In the genomic region with DNA sequence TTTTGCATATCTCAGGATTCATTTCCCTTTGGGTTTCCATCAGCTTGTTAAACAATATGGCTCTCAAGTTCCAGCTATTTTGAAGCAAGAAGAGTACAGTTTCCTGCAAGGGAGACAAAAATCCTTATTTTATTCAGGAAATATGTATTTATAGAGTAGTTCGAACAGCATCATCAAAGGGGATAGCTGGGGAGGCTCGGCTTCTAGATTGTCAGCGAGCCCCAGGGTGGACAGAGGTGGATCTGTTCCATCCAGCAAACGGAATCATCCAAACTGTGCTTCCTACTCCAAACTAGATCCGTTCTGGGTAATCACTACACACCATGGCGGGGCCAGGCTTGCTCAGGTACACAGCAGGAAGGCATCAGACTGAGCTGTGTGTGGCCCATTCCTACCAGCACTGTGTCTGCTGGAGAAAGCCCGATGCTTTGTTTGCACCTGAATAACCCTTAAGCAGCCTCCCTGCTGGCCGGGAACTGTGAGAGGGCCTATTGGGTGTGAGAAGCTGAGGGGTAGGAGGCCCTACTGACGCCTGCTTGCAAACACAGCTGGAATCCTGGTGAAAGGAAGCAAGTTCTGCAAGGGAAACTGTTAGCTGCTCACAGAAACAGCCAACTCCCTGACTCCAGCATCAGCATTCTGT, we compare ENCODE assay signal across 8 mouse cellular contexts.
DNase-seq lines count a peak whose midpoint lies in the region; ATAC-seq and TF ChIP-seq lines count a peak whose summit lies in the region.
"Had no signal": no experiment of that assay in that cellular context is flagged by ENCODE, and none has a peak within 500 bp of the region (broad histone marks: within the 10 kb centered on the region; RNA-seq: fewer than 3 reads in every experiment).

No protein-coding gene starts in this region.

- peaks cover 14% of the 10 kb centered on the region for H3K4me1 ChIP-seq in cortical plate, adult 2 months (ENCODE audit: control insufficient read depth, insufficient read depth, low read length)
- H3K4me1 ChIP-seq in heart, embryonic 14.5 days (ENCODE audit: control insufficient read depth in 2 of 2, insufficient read depth in 2 of 2, low read length in 2 of 2) = peaks cover 16 to 32% of the 10 kb centered on the region in 2 experiments
- peaks cover 5% of the 10 kb centered on the region; the same call in 1 of the 2 replicates for H3K4me1 ChIP-seq in limb, embryonic 11.5 days (ENCODE audit: control insufficient read depth, insufficient read depth, low read length)
- peaks cover 6% of the 10 kb centered on the region; the same call in 1 of the 2 replicates for H3K4me1 ChIP-seq in stomach, embryonic 14.5 days (ENCODE audit: control insufficient read depth, insufficient read depth, low read length)
- no peaks in the 10 kb centered on the region for H3K4me1 ChIP-seq in liver, embryonic 11.5 days (replicated peaks; ENCODE audit: control insufficient read depth, insufficient read depth, low read length)
- H3K4me1 ChIP-seq: liver, embryonic 15.5 days had no signal

- peak overlapping the region; percentile 50 for H3K9ac ChIP-seq in heart, embryonic 14.5 days (ENCODE audit: low read length)
- H3K9ac ChIP-seq in limb, embryonic 11.5 days (ENCODE audit: low read length) = peak overlapping the region; percentile 40; the same call in 1 of the 2 replicates
- no peak overlapping the region for H3K9ac ChIP-seq in stomach, embryonic 14.5 days (replicated peaks; ENCODE audit: low read depth, low read length)
- no peak overlapping the region for H3K9ac ChIP-seq in liver, embryonic 11.5 days (ENCODE audit: low read depth, low read length)
- H3K9ac ChIP-seq: liver, embryonic 15.5 days had no signal

- TF ChIP-seq CTCF in cortical plate, adult 2 months (IDR thresholded peaks at IDR 0.05; ENCODE audit: extremely low read depth, insufficient read depth, low read length) = no peak

- H3K4me3 ChIP-seq in cortical plate, adult 2 months (ENCODE audit: insufficient read depth, low read length) = no peak overlapping the region
- H3K4me3 ChIP-seq in heart, embryonic 14.5 days (ENCODE audit: control insufficient read depth in 1 of 2, insufficient read depth in 1 of 2, low read depth in 1 of 2, low read length in 2 of 2) = no peak overlapping the region
- no peak overlapping the region for H3K4me3 ChIP-seq in limb, embryonic 11.5 days (ENCODE audit: low read depth, low read length)
- H3K4me3 ChIP-seq in stomach, embryonic 14.5 days (ENCODE audit: low read depth, low read length) = no peak overlapping the region
- H3K4me3 ChIP-seq in liver, embryonic 11.5 days (ENCODE audit: low read depth, low read length) = no peak overlapping the region
- H3K4me3 ChIP-seq: liver, embryonic 15.5 days had no signal

- peak; percentile 25 for DNase-seq in limb, embryonic 11.5 days (ENCODE audit: low spot score)
- no peak for DNase-seq in spleen, postnatal 10 days (ENCODE audit: low spot score in 2 of 2)
- no peak for DNase-seq in liver, embryonic 11.5 days (ENCODE audit: low spot score)

- no peak for TF ChIP-seq POLR2A in cortical plate, adult 2 months (IDR thresholded peaks at IDR 0.05; ENCODE audit: extremely low read depth, insufficient read depth, low read length)

- peak; percentile 34 for ATAC-seq in cerebellum, adult (ENCODE audit: insufficient number of reproducible peaks, low FRiP score, low TSS enrichment)
- ATAC-seq in heart, embryonic 14.5 days (ENCODE audit: insufficient number of reproducible peaks, insufficient read depth, low FRiP score, low read depth) = no peak
- ATAC-seq in limb, embryonic 11.5 days (ENCODE audit: insufficient number of reproducible peaks, low FRiP score, low TSS enrichment, low read depth) = no peak
- ATAC-seq in stomach, embryonic 14.5 days (ENCODE audit: insufficient number of reproducible peaks, insufficient read depth, low FRiP score, low read depth) = no peak
- ATAC-seq in liver, embryonic 11.5 days (replicated peaks; ENCODE audit: low FRiP score) = no peak

- WGBS in heart, embryonic 14.5 days = 27% methylated on average over 9 of the region's 9 CpGs
- 17% methylated on average over 9 of the region's 9 CpGs for WGBS in limb, embryonic 11.5 days
- WGBS in stomach, embryonic 14.5 days = 20% methylated on average over 9 of the region's 9 CpGs
- 34% methylated on average over 9 of the region's 9 CpGs for WGBS in liver, embryonic 11.5 days

- H3K4me2 ChIP-seq in heart, embryonic 14.5 days (ENCODE audit: low read length) = no peak overlapping the region
- no peak overlapping the region for H3K4me2 ChIP-seq in limb, embryonic 11.5 days (ENCODE audit: low read depth, severe bottlenecking)
- no peak overlapping the region for H3K4me2 ChIP-seq in stomach, embryonic 14.5 days (replicated peaks; ENCODE audit: low read depth, low read length)
- no peak overlapping the region for H3K4me2 ChIP-seq in liver, embryonic 11.5 days
- H3K4me2 ChIP-seq: liver, embryonic 15.5 days had no signal

- H3K36me3 ChIP-seq in heart, embryonic 14.5 days (ENCODE audit: control insufficient read depth, insufficient read depth, low read length) = no peaks in the 10 kb centered on the region
- no peaks in the 10 kb centered on the region for H3K36me3 ChIP-seq in limb, embryonic 11.5 days (ENCODE audit: control insufficient read depth, insufficient read depth, low read length)
- H3K36me3 ChIP-seq in stomach, embryonic 14.5 days (ENCODE audit: control insufficient read depth, insufficient read depth, low read length) = no peaks in the 10 kb centered on the region
- no peaks in the 10 kb centered on the region for H3K36me3 ChIP-seq in liver, embryonic 11.5 days (ENCODE audit: control insufficient read depth, insufficient read depth, low read length)
- H3K36me3 ChIP-seq: liver, embryonic 15.5 days had no signal

- peak overlapping the region; percentile 61 for H3K27ac ChIP-seq in cortical plate, adult 2 months (ENCODE audit: insufficient read depth, low read length)
- peak overlapping the region in 1 of 2 experiments; percentile 44; a peak in 2 of 4 replicates for H3K27ac ChIP-seq in heart, embryonic 14.5 days (replicated peaks in 1 of 2; ENCODE audit: control insufficient read depth in 1 of 2, insufficient read depth in 1 of 2, low read depth in 2 of 2, low read length in 2 of 2)
- 0 out of 2 replicates have a peak overlapping the region, but pooled peaks have one; percentile 2 for H3K27ac ChIP-seq in limb, embryonic 11.5 days (replicated peaks; ENCODE audit: low read depth, low read length)
- peak overlapping the region; percentile 36; the same call in 1 of the 2 replicates for H3K27ac ChIP-seq in stomach, embryonic 14.5 days (ENCODE audit: low read length)
- H3K27ac ChIP-seq in liver, embryonic 11.5 days (ENCODE audit: low read depth, low read length) = no peak overlapping the region
- H3K27ac ChIP-seq: liver, embryonic 15.5 days had no signal

- no peaks in the 10 kb centered on the region for H3K27me3 ChIP-seq in heart, embryonic 14.5 days (ENCODE audit: control insufficient read depth, insufficient read depth, low read length)
- H3K27me3 ChIP-seq in limb, embryonic 11.5 days (ENCODE audit: control insufficient read depth, insufficient read depth, low read length) = no peaks in the 10 kb centered on the region
- H3K27me3 ChIP-seq in stomach, embryonic 14.5 days (ENCODE audit: control insufficient read depth, insufficient read depth, low read length) = no peaks in the 10 kb centered on the region
- H3K27me3 ChIP-seq in liver, embryonic 11.5 days (replicated peaks; ENCODE audit: control insufficient read depth, insufficient read depth, low read length) = no peaks in the 10 kb centered on the region
- H3K27me3 ChIP-seq: liver, embryonic 15.5 days had no signal

- no peaks in the 10 kb centered on the region for H3K9me3 ChIP-seq in heart, embryonic 14.5 days (ENCODE audit: control insufficient read depth, low read length)
- no peaks in the 10 kb centered on the region for H3K9me3 ChIP-seq in limb, embryonic 11.5 days (ENCODE audit: control insufficient read depth, low read length)
- H3K9me3 ChIP-seq in stomach, embryonic 14.5 days (ENCODE audit: control insufficient read depth, low read depth, low read length) = no peaks in the 10 kb centered on the region
- H3K9me3 ChIP-seq in liver, embryonic 11.5 days (ENCODE audit: control insufficient read depth, low read length) = no peaks in the 10 kb centered on the region
- H3K9me3 ChIP-seq: liver, embryonic 15.5 days had no signal

Comparison
In these comparisons a context has a peak if more than half of its experiments do, and no peak if none do; other contexts are left out.
1. H3K9ac ChIP-seq: peak in heart, embryonic 14.5 days (single experiment) and limb, embryonic 11.5 days (single experiment); none in stomach, embryonic 14.5 days (single experiment) and liver, embryonic 11.5 days (single experiment).